Mouse (Mus musculus) retina, embryonic 14.5 days (tissue): ENCODE data around the gene Dynll2.
A peak's percentile ranks its signal among the peaks of the same experiment; 100 is the strongest.
"Not testable (repeated sequence)": the region's sequence is repeated elsewhere in the genome, so short reads cannot be mapped to it uniquely, and the experiment has no call there.

Source experiments
- DNase-seq: peaks from one replicate; pipeline ENCODE4 v3.0.0-alpha.2; 2015; ENCODE audit warnings: low spot score

Gene Dynll2

GRCm38 (mm10) chr11:87987861-87988260, 528 bp upstream of the Dynll2 start:
- DNase-seq, result no peak

GRCm38 (mm10) chr11:87986141-87986741, 1.1 kb downstream of the Dynll2 start:
- peak; percentile 61 for DNase-seq

GRCm38 (mm10) chr11:87985643-87986042, 1.7 kb downstream of the Dynll2 start:
- DNase-seq, result no peak

GRCm38 (mm10) chr11:87984571-87984970, 2.8 kb downstream of the Dynll2 start:
- no peak for DNase-seq

DNA sequence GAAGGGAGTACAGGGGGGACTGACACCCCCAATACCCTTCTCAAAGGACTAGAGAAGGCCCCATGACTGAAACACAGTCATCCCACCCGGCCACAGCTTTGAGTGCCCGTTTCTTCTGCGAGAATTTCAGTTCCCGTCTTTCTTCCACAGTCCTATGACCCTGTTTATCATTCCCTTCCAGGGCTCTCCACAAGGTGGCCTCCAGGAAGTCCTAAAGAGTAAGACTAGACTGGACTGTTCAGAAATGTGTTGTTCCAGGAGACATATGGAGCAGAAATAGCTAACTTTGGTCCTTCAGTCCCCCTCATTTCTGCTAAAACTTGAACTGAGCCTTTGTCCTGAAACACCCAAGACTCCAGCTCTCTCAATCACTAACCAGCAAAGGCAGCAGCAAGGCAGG, 8.4 kb downstream of the Dynll2 start:
- DNase-seq, result no peak

DNA sequence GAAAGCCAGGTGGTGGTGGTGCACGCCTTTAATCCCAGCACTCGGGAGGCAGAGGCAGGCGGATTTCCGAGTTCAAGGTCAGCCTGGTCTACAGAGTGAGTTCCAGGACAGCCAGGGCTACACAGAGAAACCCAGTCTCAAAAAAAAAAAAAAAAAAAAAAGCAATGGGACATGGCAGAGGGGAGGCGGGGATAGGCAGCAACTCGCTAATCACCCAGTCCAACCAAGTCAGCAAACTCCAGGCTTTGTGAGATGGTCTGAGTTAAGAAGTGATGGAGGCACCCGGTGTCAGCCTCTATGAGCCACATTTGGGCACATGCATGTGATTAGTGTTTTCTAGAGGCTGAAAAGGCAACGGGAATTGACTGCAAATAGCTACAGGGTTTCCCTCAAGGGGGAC, 10.3 kb downstream of the Dynll2 start:
- not testable (repeated sequence) for DNase-seq

DNA sequence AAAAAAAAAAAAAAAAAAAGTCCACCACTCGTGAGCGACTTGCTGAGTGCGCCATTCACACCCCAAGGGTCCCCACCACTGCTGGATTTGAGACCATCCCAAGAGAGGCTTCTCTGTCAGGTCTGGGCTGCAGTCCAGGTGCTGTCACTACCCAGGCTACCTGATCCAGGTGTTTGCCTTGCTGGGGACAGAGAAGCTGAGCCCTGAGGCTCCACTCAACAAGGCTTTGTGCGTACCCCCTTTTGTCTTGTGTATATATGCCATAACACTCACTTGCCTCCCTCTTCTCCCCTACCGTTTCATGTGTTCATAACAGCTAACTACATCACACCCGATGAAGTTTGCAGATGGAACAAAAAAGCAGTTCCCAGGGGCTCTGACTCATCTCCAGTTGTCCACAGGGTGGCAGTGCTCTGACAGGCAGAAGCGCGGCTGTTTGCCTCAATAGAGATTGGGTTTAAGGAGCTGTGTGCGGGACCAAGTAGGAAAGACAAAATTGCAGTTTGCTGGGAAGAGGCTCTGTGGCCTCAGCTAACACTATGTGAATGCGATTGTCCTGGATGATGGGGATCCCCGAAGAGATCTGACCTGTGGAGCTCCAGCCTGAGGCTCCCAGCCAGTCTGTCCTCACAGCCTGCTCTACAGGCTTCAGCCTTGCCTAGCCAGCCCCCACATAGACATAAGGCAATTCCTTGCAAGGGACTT, 12.7 kb downstream of the Dynll2 start:
- peak; percentile 80 for DNase-seq

DNA sequence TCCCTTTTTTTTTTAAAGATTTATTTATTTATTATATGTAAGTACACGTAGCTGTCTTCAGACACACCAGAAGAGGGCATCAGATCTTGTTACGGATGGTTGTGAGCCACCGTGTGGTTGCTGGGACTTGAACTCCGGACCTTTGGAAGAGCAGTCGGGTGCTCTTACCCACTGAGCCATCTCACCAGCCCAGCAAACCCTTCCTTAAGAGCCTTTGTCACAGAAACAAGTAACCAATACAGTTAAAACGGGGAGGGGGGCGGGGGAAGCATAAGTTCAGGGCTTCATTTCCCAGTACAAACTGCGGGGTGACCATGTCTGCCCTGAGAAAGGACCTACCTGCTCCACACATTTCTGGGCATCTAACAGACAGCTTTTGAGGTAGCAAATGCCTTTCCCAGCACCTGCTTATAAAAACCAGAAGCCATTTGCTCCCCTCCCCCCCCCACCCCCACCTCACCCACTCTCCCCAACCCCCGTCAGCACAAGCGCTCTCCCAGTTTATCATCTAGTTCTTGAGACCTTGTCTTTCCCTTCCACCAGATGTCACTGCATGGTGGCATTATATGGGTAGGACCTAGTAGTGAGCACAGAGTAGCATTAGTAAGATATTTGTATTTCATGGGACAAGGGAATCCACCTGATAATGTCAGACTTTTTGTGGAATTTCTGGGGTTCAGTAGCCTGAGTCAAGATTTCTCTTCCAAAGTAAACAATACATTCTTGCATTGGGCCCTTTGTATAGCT, 13.6 kb downstream of the Dynll2 start:
- DNase-seq, result peak; percentile 44

DNA sequence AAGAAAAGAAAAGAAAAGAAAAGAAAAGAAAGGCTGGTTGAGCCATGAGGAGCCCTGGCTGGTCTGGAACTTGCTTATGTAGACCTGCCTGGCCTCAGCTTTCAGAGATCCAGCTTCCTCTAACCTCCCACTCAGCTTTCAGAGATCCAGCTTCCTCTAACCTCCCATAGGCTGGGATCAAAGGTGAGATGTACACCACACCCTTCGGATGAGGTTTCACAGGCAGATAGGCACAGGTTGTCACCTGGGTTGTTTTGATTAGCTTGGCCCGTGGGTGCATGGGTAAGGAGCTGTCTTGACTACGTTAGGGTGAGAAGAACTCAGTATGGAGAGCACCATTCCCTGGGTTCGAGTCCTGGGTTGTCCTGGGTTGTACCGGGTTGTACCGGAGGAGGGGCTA, 14.5 kb downstream of the Dynll2 start:
- no peak for DNase-seq

GRCm38 (mm10) chr11:87968356-87969122, 18.8 kb downstream of the Dynll2 start:
- DNase-seq, result no peak

DNA sequence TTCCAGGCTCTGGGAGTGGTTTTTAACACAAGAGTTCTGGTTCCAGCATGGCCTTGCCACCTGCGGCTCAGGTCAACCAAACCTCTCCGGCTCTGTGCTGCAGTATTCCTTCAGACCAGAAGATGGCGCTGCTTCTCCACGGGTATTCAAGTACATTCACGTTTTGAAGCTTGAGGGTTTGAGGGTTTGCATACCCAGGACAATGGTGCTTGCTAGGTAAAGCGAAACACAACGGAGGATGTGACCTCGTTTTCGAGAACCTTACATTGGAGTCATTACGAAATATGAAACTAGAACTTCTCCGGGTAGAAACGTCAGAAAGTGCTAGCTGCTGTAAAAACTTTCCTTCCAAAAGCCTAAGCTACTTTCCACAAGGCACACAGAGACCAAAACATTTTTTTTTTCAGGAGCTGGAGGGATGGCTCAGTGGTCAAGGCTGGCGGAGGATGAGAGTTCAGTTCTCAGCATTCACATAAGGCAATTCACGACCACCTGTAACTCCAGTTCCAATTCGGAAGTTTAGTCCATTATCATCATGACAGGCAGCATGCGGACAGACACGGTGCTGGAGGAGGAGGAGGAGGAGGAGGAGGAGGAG, 19.5 kb downstream of the Dynll2 start:
- DNase-seq, result peak; percentile 91

GRCm38 (mm10) chr11:87966214-87966613, 21.1 kb downstream of the Dynll2 start:
- no peak for DNase-seq

- no peak for DNase-seq
Measured at GRCm38 (mm10) chr11:87965293-87965692, 22.0 kb downstream of the Dynll2 start.

DNA sequence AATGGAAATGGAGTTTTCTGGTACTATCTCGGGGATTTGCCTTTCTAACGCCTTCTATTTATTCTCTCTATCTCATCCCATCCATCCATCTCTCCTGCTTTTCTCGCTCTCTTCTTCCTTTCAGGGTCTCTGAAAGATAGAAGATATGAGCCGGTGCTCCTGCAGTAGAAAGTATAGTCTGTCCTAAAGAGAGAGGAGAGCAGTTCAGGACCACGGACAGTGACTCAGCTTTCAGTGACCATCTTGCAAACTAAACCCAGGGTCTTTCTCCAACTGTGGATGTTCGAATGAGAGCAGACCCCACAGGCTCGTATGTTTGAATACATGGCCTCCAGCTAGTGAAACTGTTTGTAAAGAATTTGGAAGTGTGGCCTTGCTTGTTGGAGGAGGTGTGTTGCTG, 30.3 kb downstream of the Dynll2 start:
- DNase-seq, result peak; percentile 65

- DNase-seq, result peak; percentile 57
Measured at GRCm38 (mm10) chr11:87955144-87955543, 32.2 kb downstream of the Dynll2 start.

DNA sequence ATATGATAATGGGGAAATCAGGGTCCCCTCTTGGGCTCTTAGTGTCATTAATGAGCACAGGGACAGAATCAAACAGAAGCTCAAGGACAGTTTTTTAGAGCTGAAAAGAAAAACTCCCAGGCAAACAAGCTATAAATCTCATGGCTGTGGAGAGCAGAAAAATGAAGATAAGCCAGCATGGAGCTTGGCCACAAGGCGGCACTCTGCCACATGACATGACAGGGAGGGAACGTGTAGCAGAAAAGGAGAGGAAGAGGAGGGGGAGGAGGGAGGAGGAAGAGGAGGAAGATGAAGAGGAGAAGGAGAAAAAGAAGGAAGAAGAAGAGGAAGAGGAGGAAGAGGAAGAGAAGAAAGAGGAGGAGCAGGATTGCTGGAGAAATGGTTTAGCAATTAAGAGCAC, 37.3 kb downstream of the Dynll2 start:
- DNase-seq, result peak; percentile 19

GRCm38 (mm10) chr11:87935467-87935866, 51.9 kb downstream of the Dynll2 start:
- no peak for DNase-seq

- DNase-seq, result no peak
Measured at GRCm38 (mm10) chr11:87933731-87934130, 53.6 kb downstream of the Dynll2 start.

GRCm38 (mm10) chr11:87930348-87930747, 57.0 kb downstream of the Dynll2 start:
- no peak for DNase-seq
